Mouse (Mus musculus) heart, embryonic 11.5 days (tissue): Measurements from ENCODE around the gene Itpr3. TPM values are rescaled to one million over a fixed set of nuclear protein-coding genes. Genes with fewer than 3 reads are reported as not detected.

Experiments used
- ATAC-seq: fragments of 200-750 bp; cut with Nextera tagmentation; replicated peaks from 2 replicates; pipeline ENCODE4 v1.8.0; 2017; ENCODE audit warnings: moderate library complexity; ENCODE audit not compliant: insufficient number of reproducible peaks, low FRiP score, low TSS enrichment
- H3K27ac ChIP-seq: fragments of 300-500 bp; sonication (generic); 2 replicates; pipeline ENCODE4 v1.5.1; 2014; ENCODE audit warnings: mild to moderate bottlenecking, low read depth, low read length
- H3K27me3 ChIP-seq: fragments of 300-500 bp; sonication (generic); 2 replicates; pipeline ENCODE4 v1.6.1; 2014; ENCODE audit warnings: mild to moderate bottlenecking, low read length, mixed read lengths; ENCODE audit not compliant: control insufficient read depth, insufficient read depth
- H3K36me3 ChIP-seq: fragments of 300-500 bp; sonication (generic); 2 replicates; pipeline ENCODE4 v1.6.1; 2014; ENCODE audit warnings: mild to moderate bottlenecking, low read length, moderate library complexity, mixed read lengths; ENCODE audit not compliant: control insufficient read depth, insufficient read depth
- H3K4me1 ChIP-seq: fragments of 300-500 bp; sonication (generic); 2 replicates; pipeline ENCODE4 v1.6.1; 2014; ENCODE audit warnings: low read length; ENCODE audit not compliant: control insufficient read depth, insufficient read depth
- H3K4me2 ChIP-seq: fragments of 300-500 bp; sonication (generic); 2 replicates; pipeline ENCODE4 v1.6.1; 2014; ENCODE audit warnings: mild to moderate bottlenecking, moderate library complexity
- H3K4me3 ChIP-seq: fragments of 300-500 bp; sonication (generic); 2 replicates; pipeline ENCODE4 v1.5.1; 2014; ENCODE audit warnings: low read depth, low read length
- H3K9ac ChIP-seq: fragments of 300-500 bp; sonication (generic); 2 replicates; pipeline ENCODE4 v1.6.1; 2014; ENCODE audit warnings: mild to moderate bottlenecking, low read depth, low read length, moderate library complexity
- H3K9me3 ChIP-seq: fragments of 300-500 bp; sonication (generic); replicated peaks from 2 replicates; pipeline ENCODE4 v1.6.1; 2016; ENCODE audit warnings: low read length; ENCODE audit not compliant: control insufficient read depth
- WGBS: fragments of 180-500 bp; shearing (Covaris S2); extraction: QIAGEN DNeasy Blood & Tissue Kit; methylation state at CpG from one replicate; pipeline ENCODE4 v1.1.7; 2014; ENCODE audit not compliant: insufficient replicate concordance; 5-methylcytosine and 5-hydroxymethylcytosine counted together
- polyA plus RNA-seq: library from polyadenylated mRNA; unstranded; fragments of >200 nt; fragmentation: Nextera tagmentation; extraction: Ambion mirVana; gene quantifications from 2 replicates; pipeline ENCODE4 v1.2.1, GENCODE M21; 2014

Gene Itpr3
- polyA plus RNA-seq, 1 experiment from 2014 or later: 2.2 TPM

DNA sequence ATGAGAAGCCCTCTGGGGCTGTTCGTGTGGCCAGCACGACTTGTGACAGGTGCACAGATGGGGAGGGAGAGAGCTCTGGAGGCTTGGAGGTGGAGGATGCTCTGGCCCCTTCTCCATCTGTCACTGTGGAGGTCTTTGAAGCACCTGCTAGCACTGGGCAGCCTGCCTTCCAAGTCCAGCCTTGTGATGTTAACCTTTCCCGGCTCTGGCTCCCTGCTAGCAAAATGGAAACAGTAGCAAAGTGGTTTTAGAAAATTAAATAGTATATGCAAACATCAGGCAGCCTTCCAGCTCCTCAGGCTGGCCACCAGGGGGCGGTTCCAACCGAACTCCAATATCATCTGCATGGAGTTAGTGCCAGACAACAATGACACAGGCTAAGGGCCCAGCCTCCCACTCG lies 14.5 kb downstream of the Itpr3 start:
- 45% methylated on average over 6 of the region's 6 CpGs for WGBS
- Histone ChIP-seq H3K4me2 (no peak overlapping the region), H3K9ac (no peak overlapping the region), H3K27ac (no peak overlapping the region), H3K36me3 (no peaks in the 10 kb centered on the region), H3K4me1 (peaks cover 10% of the 10 kb centered on the region), H3K9me3 (no peaks in the 10 kb centered on the region), H3K27me3 (no peaks in the 10 kb centered on the region), H3K4me3 (no peak overlapping the region)
- no peak for ATAC-seq

DNA sequence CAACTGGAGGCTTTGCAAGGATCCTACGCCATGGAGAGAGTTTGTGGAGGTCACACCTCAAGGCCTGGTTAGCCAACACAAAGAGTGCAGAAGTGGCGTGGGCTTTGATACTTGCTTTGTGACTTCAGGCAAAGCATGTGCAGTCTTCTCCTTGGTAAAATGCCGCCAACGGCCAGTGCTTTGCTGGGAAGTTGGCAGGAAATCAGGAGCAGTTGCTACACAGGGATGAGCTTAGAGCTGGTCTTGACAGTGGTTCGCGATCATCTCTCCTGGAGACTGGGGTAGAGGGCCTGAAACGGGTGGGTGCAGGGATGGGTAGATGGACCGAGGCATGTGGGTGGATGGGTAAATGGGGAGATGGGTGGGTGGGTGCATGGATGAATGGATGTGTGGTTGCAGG lies 15.3 kb downstream of the Itpr3 start:
- no peak for ATAC-seq
- Histone ChIP-seq H3K4me3 (no peak overlapping the region), H3K27ac (no peak overlapping the region), H3K36me3 (no peaks in the 10 kb centered on the region), H3K27me3 (no peaks in the 10 kb centered on the region), H3K4me1 (peaks cover 10% of the 10 kb centered on the region), H3K4me2 (no peak overlapping the region), H3K9ac (no peak overlapping the region), H3K9me3 (no peaks in the 10 kb centered on the region)
- WGBS: 92% methylated on average over 8 of the region's 8 CpGs

DNA sequence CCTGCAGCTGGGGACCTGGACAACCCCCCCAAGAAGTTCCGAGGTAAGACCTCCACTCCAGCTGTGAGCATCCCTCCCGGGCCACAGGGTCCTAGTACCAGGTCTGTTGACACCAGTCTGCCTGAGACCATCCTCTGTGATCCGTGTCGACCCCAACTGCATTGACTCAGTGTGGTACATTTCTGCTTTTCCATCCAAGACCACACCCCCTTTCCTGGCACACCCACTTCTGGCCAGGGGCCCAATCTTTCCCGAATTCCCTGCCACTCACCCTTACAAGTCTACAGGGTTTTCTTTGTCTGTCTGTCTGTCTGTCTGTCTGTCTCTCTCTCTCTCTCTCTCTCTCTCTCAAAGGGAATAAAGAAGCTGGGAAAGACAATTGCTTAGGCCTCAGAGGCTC lies 16.0 kb downstream of the Itpr3 start:
- no peak overlapping the region for H3K9ac ChIP-seq
- H3K4me1 ChIP-seq: peaks cover 10% of the 10 kb centered on the region
- WGBS: 80% methylated on average over 5 of the region's 5 CpGs
- no peaks in the 10 kb centered on the region for H3K36me3 ChIP-seq
- H3K27ac ChIP-seq: no peak overlapping the region
- no peaks in the 10 kb centered on the region for H3K27me3 ChIP-seq
- H3K4me2 ChIP-seq: no peak overlapping the region
- no peak for ATAC-seq
- no peak overlapping the region for H3K4me3 ChIP-seq
- no peaks in the 10 kb centered on the region; the same call in 1 of the 2 replicates for H3K9me3 ChIP-seq

DNA sequence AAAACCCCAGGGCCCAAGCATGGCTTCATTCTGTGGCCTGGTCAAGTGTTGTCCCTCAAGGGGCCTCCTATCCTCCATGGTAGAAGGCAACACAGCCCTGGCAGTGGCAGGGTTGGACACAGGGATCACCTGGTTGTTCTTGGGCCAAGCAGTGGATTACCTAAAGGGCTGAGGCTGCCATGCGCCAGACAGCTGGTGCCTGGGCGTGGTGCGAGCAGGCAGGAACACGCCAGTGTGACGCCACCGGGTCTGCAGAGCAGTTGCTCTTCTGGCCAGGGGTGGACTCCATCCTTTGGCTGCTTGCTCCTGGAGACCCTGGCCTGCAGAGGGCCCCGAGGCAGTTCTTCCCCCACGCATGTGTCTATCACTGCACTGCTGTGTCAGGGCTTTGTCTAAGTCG lies 16.7 kb downstream of the Itpr3 start:
- no peaks in the 10 kb centered on the region; the same call in 1 of the 2 replicates for H3K9me3 ChIP-seq
- ATAC-seq: no peak
- H3K27ac ChIP-seq: no peak overlapping the region
- no peaks in the 10 kb centered on the region for H3K36me3 ChIP-seq
- H3K9ac ChIP-seq: no peak overlapping the region
- 69% methylated on average over 9 of the region's 9 CpGs for WGBS
- no peaks in the 10 kb centered on the region for H3K27me3 ChIP-seq
- no peak overlapping the region for H3K4me3 ChIP-seq
- H3K4me2 ChIP-seq: no peak overlapping the region
- peaks cover 10% of the 10 kb centered on the region for H3K4me1 ChIP-seq

DNA sequence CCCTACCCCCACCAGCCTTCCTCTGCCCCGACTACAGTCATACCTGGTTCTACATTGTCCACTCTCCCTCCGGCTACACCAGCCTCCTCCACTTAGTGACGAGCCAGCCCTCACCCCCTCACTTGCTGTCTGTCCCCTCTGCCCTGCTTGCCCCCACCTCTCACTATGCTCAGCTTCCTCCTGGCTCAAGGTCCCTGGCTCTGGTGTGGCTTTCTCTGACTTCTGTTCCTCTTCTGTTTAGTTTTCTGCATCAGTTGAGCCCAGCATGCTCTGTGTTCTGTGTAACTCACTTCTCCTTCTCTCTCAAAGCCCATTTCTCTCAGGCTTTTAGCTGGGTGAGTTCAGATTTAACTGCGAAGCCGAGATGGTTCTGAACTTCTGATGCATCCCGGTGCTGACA lies 17.1 kb downstream of the Itpr3 start:
- Histone ChIP-seq H3K27me3 (no peaks in the 10 kb centered on the region), H3K27ac (no peak overlapping the region), H3K36me3 (no peaks in the 10 kb centered on the region), H3K4me1 (peaks cover 10% of the 10 kb centered on the region), H3K9me3 (no peaks in the 10 kb centered on the region; the same call in 1 of the 2 replicates), H3K4me2 (no peak overlapping the region), H3K4me3 (no peak overlapping the region), H3K9ac (no peak overlapping the region)
- ATAC-seq: no peak
- WGBS: 51% methylated on average over 6 of the region's 6 CpGs

DNA sequence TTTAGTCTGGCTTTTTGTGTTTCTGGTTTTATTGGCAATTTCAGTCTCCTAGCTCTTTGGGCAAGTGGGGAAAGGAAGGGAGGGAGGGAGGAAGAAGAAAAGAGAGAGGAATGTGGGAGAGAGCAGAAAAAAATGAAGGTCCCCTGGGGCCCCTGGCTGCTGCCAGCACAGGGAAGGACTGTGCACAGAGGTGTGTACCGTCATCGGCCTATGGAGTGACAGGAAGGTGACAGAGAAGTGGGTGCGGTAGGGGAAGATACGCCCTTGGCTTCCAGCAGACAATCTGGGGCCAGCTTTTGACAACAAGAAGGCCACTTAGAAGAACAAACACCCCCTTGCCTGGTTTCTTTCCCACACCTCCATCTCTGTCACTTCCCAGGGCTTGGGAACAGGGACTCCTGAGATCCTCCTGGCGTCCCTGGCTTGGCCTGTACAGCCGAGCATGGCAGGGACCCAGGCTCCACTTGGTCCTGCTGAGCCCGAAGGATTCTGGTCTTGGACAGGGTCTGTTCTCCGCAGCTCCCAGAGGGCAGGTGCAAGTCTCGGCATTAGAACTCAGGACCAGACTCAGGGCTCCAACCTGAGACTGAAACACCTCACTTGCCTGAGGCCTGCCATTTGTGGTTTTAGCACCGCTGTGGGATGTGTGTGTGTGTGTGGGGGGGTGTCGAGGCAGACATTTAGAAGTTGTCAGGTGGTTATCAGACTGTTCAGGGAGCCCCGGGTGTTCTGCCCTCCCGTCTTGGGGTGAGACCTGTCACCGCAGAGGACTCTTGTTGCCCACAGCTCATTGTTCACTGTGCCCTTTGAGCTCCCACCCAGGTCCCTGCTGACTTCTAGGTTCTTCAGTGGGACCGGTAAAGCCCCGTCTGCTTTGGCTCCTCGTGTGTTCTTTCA lies 18.0 kb downstream of the Itpr3 start:
- H3K4me3 ChIP-seq: no peak overlapping the region
- peaks cover 12% of the 10 kb centered on the region for H3K4me1 ChIP-seq
- H3K9me3 ChIP-seq: no peaks in the 10 kb centered on the region; the same call in 1 of the 2 replicates
- H3K27me3 ChIP-seq: no peaks in the 10 kb centered on the region
- H3K4me2 ChIP-seq: no peak overlapping the region
- H3K9ac ChIP-seq: no peak overlapping the region
- H3K36me3 ChIP-seq: no peaks in the 10 kb centered on the region
- no peak overlapping the region for H3K27ac ChIP-seq
- WGBS: 64% methylated on average over 17 of the region's 17 CpGs
- no peak for ATAC-seq

DNA sequence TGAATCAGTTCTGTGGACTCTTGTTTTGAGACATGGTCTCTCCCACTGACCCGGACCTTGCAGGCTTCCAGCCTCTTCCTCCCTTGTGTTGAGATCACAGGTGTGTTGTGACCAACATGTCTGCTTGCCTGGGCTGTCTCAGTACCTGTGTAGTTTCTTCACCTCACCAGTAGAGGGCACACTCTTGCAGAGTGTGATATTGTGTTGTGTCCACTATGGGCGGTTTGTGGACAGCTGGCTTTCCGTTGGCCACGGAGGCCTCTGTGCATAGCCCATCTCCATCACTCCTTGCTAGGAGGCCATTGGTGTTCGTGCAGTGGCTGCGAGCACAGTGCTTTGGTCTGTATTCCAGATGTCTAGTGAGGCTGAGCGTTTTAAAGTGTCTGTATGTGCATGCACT lies 20.0 kb downstream of the Itpr3 start:
- no peak overlapping the region for H3K9ac ChIP-seq
- H3K4me1 ChIP-seq: peaks cover 13% of the 10 kb centered on the region
- H3K9me3 ChIP-seq: no peaks in the 10 kb centered on the region; the same call in 1 of the 2 replicates
- no peak overlapping the region for H3K4me3 ChIP-seq
- H3K36me3 ChIP-seq: no peaks in the 10 kb centered on the region
- 91% methylated on average over 7 of the region's 7 CpGs for WGBS
- H3K27ac ChIP-seq: no peak overlapping the region
- H3K27me3 ChIP-seq: no peaks in the 10 kb centered on the region
- no peak overlapping the region for H3K4me2 ChIP-seq
- no peak for ATAC-seq

DNA sequence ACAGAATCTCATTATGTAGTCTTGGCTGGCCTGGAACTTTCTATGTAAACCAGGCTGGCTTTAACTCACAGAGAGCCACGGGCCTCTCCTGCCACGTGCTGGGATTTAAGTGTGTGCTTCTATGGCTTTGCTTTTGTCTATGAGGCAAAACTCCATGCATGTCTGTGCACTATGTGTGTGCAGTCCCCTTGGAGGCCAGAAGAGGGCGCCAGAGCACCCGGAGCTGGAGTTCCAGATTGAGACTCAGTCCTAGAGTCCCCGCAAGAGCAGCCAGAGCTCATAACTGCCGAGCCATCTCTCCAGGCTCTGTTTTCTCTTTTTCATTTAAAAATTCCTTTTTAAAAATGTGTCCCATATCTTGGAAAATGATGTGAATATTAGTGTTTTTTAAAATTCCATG lies 20.8 kb downstream of the Itpr3 start:
- ATAC-seq: no peak
- Histone ChIP-seq H3K4me1 (peaks cover 13% of the 10 kb centered on the region), H3K4me3 (no peak overlapping the region), H3K9me3 (no peaks in the 10 kb centered on the region; the same call in 1 of the 2 replicates), H3K9ac (no peak overlapping the region), H3K36me3 (no peaks in the 10 kb centered on the region), H3K27ac (no peak overlapping the region), H3K27me3 (no peaks in the 10 kb centered on the region), H3K4me2 (no peak overlapping the region)
- WGBS: 78% methylated on average over 6 of the region's 6 CpGs

DNA sequence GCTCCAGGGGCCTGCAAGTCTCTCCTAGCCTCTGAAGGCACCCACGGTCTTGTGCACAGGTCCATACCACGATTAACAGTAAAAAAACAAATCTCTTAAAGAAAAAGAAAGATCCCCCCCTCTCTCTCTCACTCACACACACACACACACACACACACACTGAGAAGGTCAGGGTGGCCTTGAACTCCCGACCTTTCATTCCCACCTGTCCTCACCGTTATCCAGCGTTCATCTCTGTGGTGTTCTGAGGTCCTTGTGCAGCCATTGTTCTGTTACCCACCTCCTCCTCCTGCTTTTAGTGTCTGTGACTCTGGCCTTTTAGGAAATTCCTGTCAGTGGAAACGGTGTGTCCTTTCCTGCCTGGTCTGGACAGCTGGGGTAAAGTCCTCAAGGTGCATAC lies 21.4 kb downstream of the Itpr3 start:
- WGBS: 70% methylated on average over 6 of the region's 6 CpGs
- no peak for ATAC-seq

More for the DNA sequence above, 21.4 kb downstream of the Itpr3 start:
- H3K4me1 ChIP-seq: peaks cover 16% of the 10 kb centered on the region
- H3K4me2 ChIP-seq: no peak overlapping the region
- H3K9ac ChIP-seq: no peak overlapping the region
- H3K27me3 ChIP-seq: no peaks in the 10 kb centered on the region
- no peak overlapping the region for H3K4me3 ChIP-seq
- no peak overlapping the region for H3K27ac ChIP-seq
- no peaks in the 10 kb centered on the region; the same call in 1 of the 2 replicates for H3K9me3 ChIP-seq
- no peaks in the 10 kb centered on the region for H3K36me3 ChIP-seq
